27 mouse cellular contexts compared by ENCODE assay signal in genomic region chr19:29944426-29944825, GRCm38 (mm10). TPM values are rescaled to one million over a fixed set of nuclear protein-coding genes. Genes with fewer than 3 reads are reported as not detected.
DNase-seq lines count a peak whose midpoint lies in the region; ATAC-seq and TF ChIP-seq lines count a peak whose summit lies in the region.
"Had no signal": no experiment of that assay in that cellular context is flagged by ENCODE, and none has a peak within 500 bp of the region (broad histone marks: within the 10 kb centered on the region; RNA-seq: fewer than 3 reads in every experiment).

No protein-coding gene starts in this region.

- H3K79me2 ChIP-seq in MEL (ENCODE audit: control insufficient read depth, insufficient read depth, low read length, poor library complexity), result no peaks in the 10 kb centered on the region

- DNase-seq in heart, adult 11 months, result peak; percentile 64
- peak; percentile 55 for DNase-seq in heart, embryonic 10.5 days (ENCODE audit: low spot score)
- DNase-seq in heart, postnatal 36 days, result no peak
- no peak for DNase-seq in MEL (ENCODE audit: low read depth, low spot score)
- DNase-seq in thymus, postnatal 0 days (ENCODE audit: low spot score), result no peak
- DNase-seq: adrenal gland, adult 2 months; adrenal gland, adult 8-10 months; adrenal gland, postnatal 10 days; adrenal gland, postnatal 14 days; adrenal gland, postnatal 25 days; adrenal gland, postnatal 36 days; B cell, adult 2 months; cerebellum, adult 11 months; cerebellum, adult 11-12 months; cerebellum, adult 18-20 months had no signal

- no peak for ATAC-seq in heart, embryonic 11.5 days (replicated peaks; ENCODE audit: insufficient number of reproducible peaks, low FRiP score, low TSS enrichment)
- ATAC-seq in kidney, embryonic 14.5 days (ENCODE audit: low FRiP score, low TSS enrichment), result no peak
- ATAC-seq: activated CD4-positive, CD25-positive, alpha-beta regulatory T cell, adult 4 months; CD4-positive, CD25-positive, alpha-beta regulatory T cell, adult 4 months; Patski had no signal

- H3K4me3 ChIP-seq in heart, embryonic 11.5 days (ENCODE audit: low read depth, low read length), result no peak overlapping the region
- no peak overlapping the region for H3K4me3 ChIP-seq in heart, embryonic 10.5 days
- H3K4me3 ChIP-seq in MEL (ENCODE audit: control insufficient read depth in 1 of 2, insufficient read depth in 1 of 2, low read depth in 2 of 2, low read length in 2 of 2), result no peak overlapping the region
- H3K4me3 ChIP-seq in small intestine, adult 2 months (ENCODE audit: low read depth, low read length), result no peak overlapping the region
- H3K4me3 ChIP-seq in kidney, embryonic 14.5 days (ENCODE audit: low read length), result no peak overlapping the region

- no peak overlapping the region for H3K4me2 ChIP-seq in heart, embryonic 11.5 days
- no peak overlapping the region for H3K4me2 ChIP-seq in kidney, embryonic 14.5 days (replicated peaks; ENCODE audit: low read depth, low read length)

- TF ChIP-seq RAD21 in MEL (IDR thresholded peaks at IDR 0.05; ENCODE audit: low read depth, low read length), result no peak

- WGBS in heart, embryonic 11.5 days (ENCODE audit: insufficient replicate concordance), result 67% methylated on average over 5 of the region's 5 CpGs
- 75% methylated on average over 5 of the region's 5 CpGs for whole genome bisulfite sequencing in heart, embryonic 10.5 days
- WGBS in small intestine, adult 2 months, result 65% methylated on average over 5 of the region's 5 CpGs
- 84% methylated on average over 5 of the region's 5 CpGs for WGBS in kidney, embryonic 14.5 days

- no peak for TF ChIP-seq POLR2A in MEL (IDR thresholded peaks at IDR 0.05; ENCODE audit: control insufficient read depth in 1 of 2, insufficient read depth in 1 of 2, low read depth in 1 of 2, low read length in 2 of 2, poor library complexity in 1 of 2)
- no peak for TF ChIP-seq POLR2A in small intestine, adult 2 months (IDR thresholded peaks at IDR 0.05; ENCODE audit: low read depth, low read length)

- no peak overlapping the region for H3K9ac ChIP-seq in heart, embryonic 11.5 days (ENCODE audit: low read depth, low read length)
- no peak overlapping the region for H3K9ac ChIP-seq in MEL (ENCODE audit: control insufficient read depth, low read depth, low read length, poor library complexity, severe bottlenecking)
- H3K9ac ChIP-seq in kidney, embryonic 14.5 days (ENCODE audit: low read depth, low read length), result no peak overlapping the region

- TF ChIP-seq CTCF in MEL (IDR thresholded peaks at IDR 0.05 in 2 of 3, conservative IDR thresholded peaks at IDR 0.05 in 1 of 3; ENCODE audit: control insufficient read depth in 1 of 3, insufficient read depth in 1 of 3, low read depth in 2 of 3, low read length in 3 of 3, poor library complexity in 1 of 3, severe bottlenecking in 1 of 3), result no peak
- TF ChIP-seq CTCF in small intestine, adult 2 months (IDR thresholded peaks at IDR 0.05; ENCODE audit: extremely low read depth, insufficient read length, insufficient replicate concordance, low read depth, low read length), result no peak

- H3K36me3 ChIP-seq in heart, embryonic 11.5 days (ENCODE audit: control insufficient read depth, insufficient read depth, low read length), result no peaks in the 10 kb centered on the region
- no peaks in the 10 kb centered on the region for H3K36me3 ChIP-seq in heart, embryonic 10.5 days
- peaks cover 0 to 9% of the 10 kb centered on the region in 2 experiments; a peak in 2 of 4 replicates for H3K36me3 ChIP-seq in MEL (ENCODE audit: control insufficient read depth in 1 of 2, insufficient read depth in 2 of 2, low read length in 2 of 2)
- H3K36me3 ChIP-seq in small intestine, adult 2 months (ENCODE audit: control insufficient read depth, insufficient read depth, low read length), result no peaks in the 10 kb centered on the region
- H3K36me3 ChIP-seq in kidney, embryonic 14.5 days (ENCODE audit: control insufficient read depth, insufficient read depth, low read length), result no peaks in the 10 kb centered on the region
- H3K36me3 ChIP-seq: G1E had no signal

- no peak overlapping the region for H3K27ac ChIP-seq in heart, embryonic 11.5 days (ENCODE audit: low read depth, low read length)
- H3K27ac ChIP-seq in heart, embryonic 10.5 days, result no peak overlapping the region
- no peak overlapping the region for H3K27ac ChIP-seq in MEL (ENCODE audit: control insufficient read depth, low read depth, low read length)
- H3K27ac ChIP-seq in small intestine, adult 2 months (ENCODE audit: insufficient read depth, low read depth, low read length), result peak overlapping the region; percentile 68; the same call in 1 of the 2 replicates
- H3K27ac ChIP-seq in kidney, embryonic 14.5 days (ENCODE audit: low read depth, low read length), result no peak overlapping the region

- peaks cover 6% of the 10 kb centered on the region; the same call in 1 of the 2 replicates for H3K4me1 ChIP-seq in heart, embryonic 11.5 days (ENCODE audit: control insufficient read depth, insufficient read depth, low read length)
- H3K4me1 ChIP-seq in heart, embryonic 10.5 days, result peaks cover 17% of the 10 kb centered on the region
- H3K4me1 ChIP-seq in MEL (ENCODE audit: control insufficient read depth in 1 of 2, insufficient read depth in 2 of 2, low read length in 2 of 2), result peaks cover 4 to 6% of the 10 kb centered on the region in 2 experiments; a peak in 2 of 4 replicates
- H3K4me1 ChIP-seq in small intestine, adult 2 months (ENCODE audit: control insufficient read depth, insufficient read depth, insufficient read length, low read length), result peaks cover 27% of the 10 kb centered on the region
- H3K4me1 ChIP-seq in kidney, embryonic 14.5 days (ENCODE audit: control insufficient read depth, insufficient read depth, low read length), result peaks cover 13% of the 10 kb centered on the region

- H3K27me3 ChIP-seq in heart, embryonic 11.5 days (ENCODE audit: control insufficient read depth, insufficient read depth, low read length), result no peaks in the 10 kb centered on the region
- no peaks in the 10 kb centered on the region for H3K27me3 ChIP-seq in heart, embryonic 10.5 days (ENCODE audit: insufficient read depth, poor library complexity, severe bottlenecking)
- H3K27me3 ChIP-seq in MEL (ENCODE audit: control insufficient read depth in 1 of 2, insufficient read depth in 2 of 2, low read length in 2 of 2), result 0 out of 4 replicates have a peak, but pooled peaks cover 0 to 1% of the 10 kb centered on the region in 2 experiments
- H3K27me3 ChIP-seq in small intestine, adult 2 months (ENCODE audit: control insufficient read depth, insufficient read depth, low read length), result no peaks in the 10 kb centered on the region
- no peaks in the 10 kb centered on the region for H3K27me3 ChIP-seq in kidney, embryonic 14.5 days (ENCODE audit: control insufficient read depth, insufficient read depth, low read length)
- H3K27me3 ChIP-seq: CH12.LX, Patski had no signal

- H3K9me3 ChIP-seq in heart, embryonic 11.5 days (replicated peaks; ENCODE audit: control insufficient read depth, low read length), result no peaks in the 10 kb centered on the region
- no peaks in the 10 kb centered on the region for H3K9me3 ChIP-seq in heart, embryonic 10.5 days
- no peaks in the 10 kb centered on the region for H3K9me3 ChIP-seq in MEL (replicated peaks; ENCODE audit: insufficient read depth, low read length)
- H3K9me3 ChIP-seq in kidney, embryonic 14.5 days (ENCODE audit: control insufficient read depth, low read length), result no peaks in the 10 kb centered on the region
- H3K9me3 ChIP-seq: G1E had no signal

- no peak for TF ChIP-seq EP300 in MEL (IDR thresholded peaks at IDR 0.05; ENCODE audit: low read depth in 1 of 2, low read length in 2 of 2)

- intact Hi-C loops in heart, postnatal 36 days (cut with DNase I), result no loop called here

TF ChIP-seq in MEL, 35 proteins besides CTCF, POLR2A, EP300 and RAD21 (continues in another document):
- TF ChIP-seq CHD2 (IDR thresholded peaks at IDR 0.05; ENCODE audit: low read length) (no peak), POLR2AphosphoS5 (IDR thresholded peaks at IDR 0.05; ENCODE audit: borderline replicate concordance, low read depth, low read length) (no peak), USF2 (IDR thresholded peaks at IDR 0.05; ENCODE audit: borderline replicate concordance in 1 of 2, insufficient read depth in 1 of 2, low read depth in 1 of 2, low read length in 2 of 2) (no peak), HCFC1 (IDR thresholded peaks at IDR 0.05; ENCODE audit: low read depth, low read length) (no peak), ZMIZ1 (IDR thresholded peaks at IDR 0.05; ENCODE audit: low read depth, low read length) (no peak), TAL1 (IDR thresholded peaks at IDR 0.05; ENCODE audit: low read length) (no peak), USF1 (IDR thresholded peaks at IDR 0.05; ENCODE audit: low read depth, low read length) (peak; percentile 62), MYB (IDR thresholded peaks at IDR 0.05; ENCODE audit: low read depth, low read length) (no peak), SMC3 (IDR thresholded peaks at IDR 0.05; ENCODE audit: low read depth, low read length) (no peak), KAT2A (conservative IDR thresholded peaks at IDR 0.05; ENCODE audit: low read depth, low read length) (no peak), GABPA (IDR thresholded peaks at IDR 0.05; ENCODE audit: low read depth, low read length) (no peak), ELF1 (IDR thresholded peaks at IDR 0.05; ENCODE audit: low read depth, low read length) (no peak)

RNA-seq across cellular contexts. Expression of gene Il33, which starts 19.5 kb away (rescaled TPM):
- polyA plus RNA-seq in heart, embryonic 11.5 days (2014; fragmentation: Nextera tagmentation; extraction: Ambion mirVana), result 1.3 and 3.1 TPM in 2 replicates
- polyA plus RNA-seq in heart, embryonic 10.5 days (2016; fragmentation: Nextera tagmentation; extraction: Ambion mirVana), result 1.1 and 1.7 TPM in 2 replicates
- total RNA-seq in heart, postnatal 36 days (2021), result 1 to 10 TPM; 6.1 to 7.0 TPM
- not detected in 2 replicates for total RNA-seq in MEL (2012; rRNA removed)
- under 1 TPM in 1 of 2 experiments, not detected in 1; 0.17 TPM for polyA plus RNA-seq in MEL (2012; ENCODE audit: insufficient read depth in 1 of 2, insufficient read length in 2 of 2, low read depth in 1 of 2, low replicate concordance in 2 of 2, missing spikeins in 1 of 2)
- polyA plus RNA-seq in small intestine, adult 2 months (2012; rRNA removed), result 6.7 and 9.0 TPM in 2 replicates
- 28.0 and 28.3 TPM in 2 replicates for polyA plus RNA-seq in kidney, embryonic 14.5 days (2014; fragmentation: Nextera tagmentation; extraction: Ambion mirVana)
- 2.3 TPM in 2 replicates for polyA plus RNA-seq in thymus, postnatal 0 days (2015; fragmentation: Nextera tagmentation; extraction: Ambion mirVana)
- polyA plus RNA-seq: activated CD4-positive, CD25-positive, alpha-beta regulatory T cell, adult 4 months; CD4-positive, CD25-positive, alpha-beta regulatory T cell, adult 4 months had no signal

RNA-seq across cellular contexts. Expression of gene Trpd52l3, which starts 59.2 kb away (rescaled TPM):
- polyA plus RNA-seq in heart, embryonic 11.5 days (2014; fragmentation: Nextera tagmentation; extraction: Ambion mirVana), result not detected in 2 replicates
- polyA plus RNA-seq in heart, embryonic 10.5 days (2016; fragmentation: Nextera tagmentation; extraction: Ambion mirVana), result not detected in 2 replicates
- total RNA-seq in heart, postnatal 36 days (2021), result not detected
- total RNA-seq in MEL (2012; rRNA removed), result not detected in 2 replicates
- not detected for polyA plus RNA-seq in MEL (2012; ENCODE audit: insufficient read depth in 1 of 2, insufficient read length in 2 of 2, low read depth in 1 of 2, low replicate concordance in 2 of 2, missing spikeins in 1 of 2)
- not detected in 2 replicates for polyA plus RNA-seq in small intestine, adult 2 months (2012; rRNA removed)
- polyA plus RNA-seq in kidney, embryonic 14.5 days (2014; fragmentation: Nextera tagmentation; extraction: Ambion mirVana), result not detected in 2 replicates
- not detected in 2 replicates for polyA plus RNA-seq in thymus, postnatal 0 days (2015; fragmentation: Nextera tagmentation; extraction: Ambion mirVana)
- total RNA-seq: adrenal gland, adult 18-20 months; adrenal gland, adult 2 months; adrenal gland, adult 8-10 months; adrenal gland, postnatal 10 days; adrenal gland, postnatal 14 days; adrenal gland, postnatal 25 days; adrenal gland, postnatal 36 days; adrenal gland, postnatal 4 days; CH12.LX had no signal
- polyA plus RNA-seq: activated CD4-positive, CD25-positive, alpha-beta regulatory T cell, adult 4 months; adrenal gland, adult 2 months; brain, embryonic 14.5 days; C2C12; CD4-positive, CD25-positive, alpha-beta regulatory T cell, adult 4 months; G1E; Patski had no signal

Comparison
In these comparisons a context has a peak if more than half of its experiments do, and no peak if none do; other contexts are left out.
1. DNase-seq: peak in heart, adult 11 months (single experiment) and heart, embryonic 10.5 days (single experiment); none in heart, postnatal 36 days (0 of 2), MEL (single experiment) and thymus, postnatal 0 days (single experiment).